Mouse (Mus musculus) megakaryocyte-erythroid progenitor cell, adult 5-6 weeks (primary cell): ENCODE data around the gene Wapl. TPM values are rescaled to one million over a fixed set of nuclear protein-coding genes. Genes with fewer than 3 reads are reported as not detected.

Experiments
- ATAC-seq: replicated peaks from 2 replicates; pipeline ENCODE4 v1.8.0; 2016; ENCODE audit warnings: mild to moderate bottlenecking, inconsistent platforms; ENCODE audit not compliant: severe bottlenecking, poor library complexity, low FRiP score, low TSS enrichment
- total RNA-seq, 2 experiments: library from RNA; stranded (forward) in 1 of 2; stranded (reverse) in 1 of 2; fragments of 200-1000, 215-1000 nt in 1 of 2; fragments of >200 nt in 1 of 2; fragmentation: Nextera tagmentation in 1 of 2; gene quantifications; 2 replicates each; pipeline ENCODE4 v1.2.3; 2014 to 2017

Gene Wapl
- total RNA-seq, 2 experiments from 2014 or later, result 102 to 201 TPM

- no peak for ATAC-seq
These were observed 7.1 kb downstream of the Wapl start for GRCm38 (mm10) chr14:34680815-34681214.

- ATAC-seq, result peak; percentile 75
These were observed 11.3 kb downstream of the Wapl start for GRCm38 (mm10) chr14:34684989-34685388.

- no peak for ATAC-seq
These were observed 20.2 kb downstream of the Wapl start for GRCm38 (mm10) chr14:34693970-34694369.

DNA sequence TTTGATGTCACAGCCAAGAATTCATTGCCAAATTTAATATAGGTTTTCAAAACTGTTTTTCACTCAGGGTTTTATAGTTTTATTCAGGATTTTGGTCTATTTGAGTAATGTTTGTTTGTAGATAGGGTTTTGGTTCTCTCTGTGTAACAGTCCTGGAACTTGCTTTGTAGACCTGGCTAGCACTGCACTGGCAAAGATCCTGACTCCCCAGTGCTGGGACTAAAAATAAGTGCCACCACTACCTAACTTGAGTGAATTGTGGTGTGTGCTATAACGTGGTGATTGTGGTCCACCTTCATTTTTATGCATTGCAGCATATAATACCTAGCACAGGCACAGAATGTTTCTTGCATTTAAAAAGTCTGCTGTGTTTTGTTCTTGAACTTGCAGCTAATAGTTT is 23.6 kb downstream of the Wapl start:
- ATAC-seq, result no peak

DNA sequence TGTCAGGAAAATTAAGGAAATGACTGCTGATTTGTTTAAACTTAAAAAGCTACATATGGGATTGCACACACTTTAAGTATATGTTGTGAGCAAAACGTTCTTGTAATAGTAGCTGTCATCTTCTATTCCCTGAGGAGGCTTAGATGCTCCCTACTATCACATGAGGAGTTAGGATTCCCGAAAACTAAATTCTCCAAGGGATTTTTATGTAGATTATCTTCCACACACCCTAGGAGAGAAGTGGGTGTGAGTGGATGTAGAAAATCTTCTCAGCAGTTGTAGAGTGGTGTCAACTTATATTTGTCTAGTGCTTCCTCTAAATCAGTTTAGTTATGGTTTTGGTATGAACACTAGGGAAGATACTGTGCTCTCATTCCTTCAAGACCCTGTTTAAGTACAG is 36.5 kb downstream of the Wapl start:
- no peak for ATAC-seq

DNA sequence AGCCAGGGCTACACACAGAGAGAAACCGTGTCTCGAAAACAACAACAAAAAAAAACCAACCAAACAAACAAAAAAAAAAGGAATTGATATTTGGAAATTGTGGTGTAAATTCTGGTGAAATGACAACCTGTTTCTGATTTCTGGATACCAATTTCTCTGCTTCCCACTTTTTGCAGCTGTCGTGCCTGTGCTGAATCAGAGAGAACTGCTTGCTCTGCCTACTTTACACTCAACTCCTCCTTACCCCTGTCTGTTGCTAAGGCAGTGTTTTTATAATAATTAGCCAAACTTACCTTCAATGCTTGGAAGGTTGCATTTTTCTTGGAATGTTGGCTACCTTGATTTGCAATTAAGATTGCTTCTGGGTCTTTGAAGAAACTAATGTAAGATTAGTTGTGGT is 38.3 kb downstream of the Wapl start:
- ATAC-seq, result no peak

GRCm38 (mm10) chr14:34712857-34713256 is 39.1 kb downstream of the Wapl start:
- peak; percentile 59; the same call in 1 of the 2 replicates for ATAC-seq

DNA sequence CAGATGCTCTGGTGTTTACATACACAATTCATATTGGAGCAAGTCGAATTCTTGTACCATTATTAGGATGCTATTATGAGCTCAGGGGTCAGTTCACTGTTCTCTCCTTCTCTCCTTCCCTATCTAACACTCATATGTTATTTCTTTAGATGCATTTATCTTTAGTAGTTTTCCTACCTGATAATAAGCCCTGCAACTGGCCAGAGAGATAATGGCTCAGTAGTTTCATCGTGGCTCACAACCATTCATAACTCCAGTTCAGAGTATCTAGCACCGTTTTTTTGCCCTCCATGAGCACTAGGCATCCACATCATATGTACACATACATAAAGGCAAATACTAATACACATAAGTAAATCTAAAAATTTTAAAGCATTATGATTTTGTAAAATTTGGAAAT is 44.4 kb downstream of the Wapl start:
- peak; percentile 73 for ATAC-seq

- no peak for ATAC-seq
These were observed 54.0 kb downstream of the Wapl start for GRCm38 (mm10) chr14:34727709-34728108.

DNA sequence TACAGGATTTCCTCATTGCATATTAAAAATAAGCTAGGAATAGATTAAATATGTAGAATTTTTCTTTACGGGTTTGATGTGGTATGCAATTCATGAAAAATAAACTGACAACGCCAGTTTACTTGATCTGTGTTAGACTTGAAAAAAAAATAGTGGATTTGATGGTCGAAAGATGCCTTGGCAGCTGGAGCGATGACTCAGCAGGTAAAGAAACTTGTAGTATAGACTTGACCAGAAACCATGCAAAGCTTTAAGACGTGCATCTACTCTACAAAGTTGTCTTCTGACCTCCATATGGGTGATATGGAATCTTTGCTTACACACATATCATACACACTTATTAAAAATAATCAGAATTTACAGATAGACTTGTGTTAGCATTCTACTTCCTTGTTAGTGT is 61.7 kb downstream of the Wapl start:
- no peak for ATAC-seq

- no peak for ATAC-seq
These were observed 71.7 kb downstream of the Wapl start for GRCm38 (mm10) chr14:34745401-34745800.

- no peak for ATAC-seq
These were observed 82.0 kb downstream of the Wapl start for GRCm38 (mm10) chr14:34755731-34756130.

- ATAC-seq, result no peak
These were observed 86.2 kb downstream of the Wapl start for GRCm38 (mm10) chr14:34759938-34760337.

DNA sequence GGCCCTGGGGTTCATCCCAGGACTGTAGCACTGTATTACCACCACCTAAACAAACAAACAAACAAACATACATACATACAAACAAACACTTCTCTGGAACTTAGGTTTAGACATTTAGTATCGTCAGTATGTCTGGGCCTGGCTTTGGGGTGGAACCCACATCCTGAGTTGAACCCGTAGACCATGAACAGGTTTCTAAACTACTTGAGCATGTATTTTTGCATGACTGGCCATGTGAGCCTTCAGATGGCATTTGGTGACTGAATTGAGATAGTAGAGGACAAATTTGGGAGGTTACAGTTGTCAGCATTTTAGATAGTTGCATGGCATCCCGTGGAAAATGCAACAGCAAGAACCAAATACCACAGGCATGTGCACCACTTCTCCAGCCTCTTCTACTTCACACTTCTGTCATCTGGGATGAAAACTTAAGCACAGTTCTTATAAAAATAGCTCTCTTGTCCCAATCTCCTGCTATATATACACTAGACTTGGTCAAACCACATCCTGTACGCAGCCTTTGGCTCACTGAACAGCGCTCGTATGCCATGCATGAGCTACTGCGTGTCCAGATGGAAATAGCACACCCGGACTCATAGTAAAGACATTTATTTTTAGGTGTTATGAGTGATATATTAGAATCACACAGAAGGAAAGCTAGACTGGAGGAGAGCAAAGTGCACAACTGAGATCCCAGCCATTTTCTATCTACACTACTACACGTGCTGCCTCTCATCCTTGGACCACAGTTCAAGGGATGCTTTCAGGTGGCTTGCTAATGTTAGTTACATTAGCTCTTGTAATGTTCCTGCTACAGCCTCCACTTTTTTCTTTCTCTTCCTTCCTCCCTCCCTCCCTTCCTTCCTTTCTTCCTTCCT is 87.6 kb downstream of the Wapl start:
- ATAC-seq, result no peak

DNA sequence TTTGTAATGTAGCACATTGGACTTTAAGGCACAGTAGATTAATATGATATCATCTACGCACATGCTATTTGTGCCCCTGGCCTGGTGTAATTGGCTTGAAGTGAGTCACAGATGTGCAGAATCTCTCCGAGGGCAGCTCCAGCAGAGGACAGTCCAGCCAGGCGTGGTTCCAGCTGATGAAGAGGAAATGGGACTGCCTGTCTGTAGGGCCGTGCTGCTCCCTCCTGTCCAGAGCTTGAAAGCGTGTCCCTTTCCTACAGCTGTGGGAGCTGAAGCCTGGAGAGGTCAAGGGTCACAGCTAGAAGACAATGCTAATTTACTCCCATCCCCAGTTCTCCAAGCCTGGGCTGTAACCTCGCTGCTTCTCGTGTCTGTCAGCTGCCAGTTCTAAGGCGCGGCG is 89.0 kb downstream of the Wapl start:
- no peak for ATAC-seq

- no peak for ATAC-seq
These were observed 90.2 kb downstream of the Wapl start for GRCm38 (mm10) chr14:34763771-34764539.

DNA sequence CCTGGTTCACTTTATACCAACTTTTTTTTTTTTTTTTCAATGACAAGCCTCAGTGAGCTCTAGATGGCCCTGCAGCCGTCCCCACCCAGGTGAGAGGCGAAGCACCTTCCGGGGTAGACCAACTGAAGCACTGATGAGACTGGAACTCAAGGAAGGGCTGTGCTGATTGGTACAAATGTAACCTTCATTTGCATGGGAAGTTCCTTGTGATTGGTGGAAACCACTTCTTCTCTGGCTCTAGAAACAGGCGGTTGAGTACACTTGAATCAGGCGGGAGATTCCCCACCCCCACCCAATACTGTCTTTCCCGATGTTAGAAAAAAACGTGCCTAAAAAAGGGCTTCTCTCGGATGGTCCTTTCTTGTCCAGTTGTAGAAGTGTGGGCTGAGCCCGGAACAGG is 91.2 kb downstream of the Wapl start:
- no peak for ATAC-seq

DNA sequence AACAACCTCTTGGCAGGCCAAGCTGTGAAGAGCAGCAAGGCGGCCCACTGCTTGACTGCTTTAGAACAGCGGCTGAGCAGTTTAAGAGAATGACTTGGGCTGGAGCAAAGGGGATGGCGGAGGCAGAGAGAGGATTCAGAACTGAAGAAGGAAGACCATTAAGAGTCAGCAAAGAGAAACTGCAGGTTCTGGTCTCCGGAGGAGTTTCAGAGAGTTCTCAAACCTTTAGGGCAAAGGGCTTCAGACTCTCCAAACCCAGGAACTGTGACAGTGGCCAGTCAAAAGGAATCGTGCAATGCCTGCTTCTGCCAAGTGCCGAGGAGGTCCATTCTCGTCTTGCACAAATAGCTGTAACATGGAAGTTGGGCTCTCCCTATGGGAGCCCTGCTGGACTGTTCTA is 91.7 kb downstream of the Wapl start:
- ATAC-seq, result no peak

DNA sequence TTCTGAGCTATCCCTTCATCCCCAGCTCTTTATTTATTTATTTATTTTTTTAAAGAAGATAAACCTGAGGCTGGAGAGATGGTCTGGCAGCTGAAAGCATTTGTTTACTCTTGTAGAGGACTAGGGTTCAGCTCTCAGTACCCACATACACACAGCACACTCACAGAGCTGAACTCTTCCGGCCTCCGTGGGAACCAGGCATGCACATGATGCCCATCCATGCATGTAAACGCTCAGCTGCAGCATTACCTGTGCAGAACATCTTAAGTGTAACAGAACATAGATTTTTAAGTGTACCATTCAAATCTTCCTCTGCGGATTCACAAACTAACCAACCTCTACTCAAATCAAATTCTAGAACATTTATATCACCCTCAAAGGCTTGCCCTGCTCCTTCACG is 92.5 kb downstream of the Wapl start:
- ATAC-seq, result no peak

DNA sequence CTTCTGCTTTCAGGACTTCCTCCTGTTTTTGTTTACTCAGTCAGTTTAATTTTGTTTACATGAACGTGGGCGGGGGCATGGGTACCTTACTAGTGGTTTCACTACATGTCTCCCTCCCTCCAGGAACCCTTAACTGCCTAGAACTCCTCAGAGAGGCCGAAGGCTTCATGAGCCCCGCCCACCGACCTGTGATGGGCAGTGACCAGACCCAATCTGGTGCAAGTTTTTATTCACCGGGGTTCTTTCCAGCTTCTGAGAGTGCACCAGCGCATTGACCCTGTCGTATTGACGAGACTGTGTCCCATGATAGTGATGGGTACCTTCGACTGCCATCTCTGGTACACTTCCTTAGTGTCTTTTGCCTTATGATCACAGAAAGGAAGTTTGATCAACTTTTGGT is 94.6 kb downstream of the Wapl start:
- peak; percentile 78 for ATAC-seq
